Mouse (Mus musculus): ENCODE results near the gene Myl6. TPM values are rescaled to one million over a fixed set of nuclear protein-coding genes. Genes with fewer than 3 reads are reported as not detected.

Myl6 gene
- total RNA-seq, 2 experiments from 2014 or later: 353 to 506 TPM

GRCm38 (mm10) chr10:128442718-128443117 is 51.2 kb downstream of the Myl6 start:
- no peak for ATAC-seq (replicated peaks; ENCODE audit: low FRiP score, poor library complexity, severe bottlenecking)

DNA sequence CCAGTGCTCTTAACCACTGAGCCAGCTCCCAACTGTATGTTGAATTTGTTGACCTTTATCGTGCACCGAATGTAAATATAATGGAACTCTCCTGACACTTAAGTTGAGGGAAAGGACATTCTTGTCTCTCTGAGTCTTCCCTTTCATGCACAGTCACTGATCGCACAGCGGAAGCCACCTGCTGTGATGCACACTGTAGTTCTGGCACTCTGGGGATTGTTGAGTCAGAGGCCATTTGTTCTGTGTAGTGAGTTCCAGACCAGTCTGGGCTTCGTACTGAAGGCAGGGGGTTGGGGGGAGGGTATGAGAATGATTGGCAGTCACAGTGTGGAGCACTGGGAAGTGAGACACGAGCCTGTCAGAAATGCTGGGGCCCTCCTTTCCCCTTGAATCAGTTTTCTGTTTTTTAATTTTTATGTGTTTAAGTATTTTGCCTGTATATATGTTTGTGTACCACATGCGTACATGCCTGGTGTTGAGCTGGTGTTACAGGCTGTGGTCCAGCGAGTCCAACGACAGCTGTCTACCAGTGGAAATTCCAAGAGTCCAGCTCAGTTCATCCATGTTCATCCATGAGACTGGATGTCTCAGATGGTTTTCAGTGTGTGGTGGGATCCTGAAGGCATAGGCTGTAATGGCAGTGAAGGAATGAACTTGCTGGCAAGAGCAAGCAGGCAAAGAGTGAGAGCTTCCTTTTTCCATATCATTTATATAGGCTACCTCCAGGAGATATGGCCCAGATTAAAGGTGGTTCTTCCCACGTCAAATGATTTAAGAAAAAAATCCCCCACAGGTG is 52.4 kb downstream of the Myl6 start:
- no peak for ATAC-seq (replicated peaks; ENCODE audit: low FRiP score, poor library complexity, severe bottlenecking)

Other genes starting within 250 kb of the Myl6 start
- gene Apon, start 240.0 kb downstream of the Myl6 start, total RNA-seq (2015; ENCODE audit: low replicate concordance): 2.9 and 4.7 TPM in 2 replicates
- gene Apon, start 240.0 kb downstream of the Myl6 start, total RNA-seq (2017; ENCODE audit: low replicate concordance): 1.7 TPM in 1 of 2 replicates, not detected in the other
- not detected in 2 replicates for gene Apof, start 225.5 kb downstream of the Myl6 start, total RNA-seq (2015; ENCODE audit: low replicate concordance)
- not detected in 2 replicates for gene Apof, start 225.5 kb downstream of the Myl6 start, total RNA-seq (2017; ENCODE audit: low replicate concordance)
- 35.6 and 37.5 TPM in 2 replicates for gene Stat2, start 223.6 kb downstream of the Myl6 start, total RNA-seq (2015; ENCODE audit: low replicate concordance)
- 30.0 and 40.0 TPM in 2 replicates for gene Stat2, start 223.6 kb downstream of the Myl6 start, total RNA-seq (2017; ENCODE audit: low replicate concordance)
- gene Il23a, start 195.4 kb downstream of the Myl6 start, total RNA-seq (2015; ENCODE audit: low replicate concordance): not detected in 2 replicates
- 0.39 TPM in 1 of 2 replicates, not detected in the other for gene Il23a, start 195.4 kb downstream of the Myl6 start, total RNA-seq (2017; ENCODE audit: low replicate concordance)
- 34.8 and 42.9 TPM in 2 replicates for gene Pan2, start 190.8 kb downstream of the Myl6 start, total RNA-seq (2015; ENCODE audit: low replicate concordance)
- 27.0 and 27.5 TPM in 2 replicates for gene Pan2, start 190.8 kb downstream of the Myl6 start, total RNA-seq (2017; ENCODE audit: low replicate concordance)
- 40.7 and 44.4 TPM in 2 replicates for gene Cnpy2, start 171.7 kb downstream of the Myl6 start, total RNA-seq (2015; ENCODE audit: low replicate concordance)
- gene Cnpy2, start 171.7 kb downstream of the Myl6 start, total RNA-seq (2017; ENCODE audit: low replicate concordance): 29.4 and 38.9 TPM in 2 replicates
- 92.3 and 106 TPM in 2 replicates for gene Cs, start 156.4 kb downstream of the Myl6 start, total RNA-seq (2015; ENCODE audit: low replicate concordance)
- 58.9 and 60.6 TPM in 2 replicates for gene Cs, start 156.4 kb downstream of the Myl6 start, total RNA-seq (2017; ENCODE audit: low replicate concordance)
- 1.1 and 14.3 TPM in 2 replicates for gene Coq10a, start 125.1 kb downstream of the Myl6 start, total RNA-seq (2015; ENCODE audit: low replicate concordance)
- 2.3 and 3.3 TPM in 2 replicates for gene Coq10a, start 125.1 kb downstream of the Myl6 start, total RNA-seq (2017; ENCODE audit: low replicate concordance)
- gene Ankrd52, start 117.0 kb downstream of the Myl6 start, total RNA-seq (2015; ENCODE audit: low replicate concordance): 11.9 and 20.5 TPM in 2 replicates
- 4.4 and 10.2 TPM in 2 replicates for gene Ankrd52, start 117.0 kb downstream of the Myl6 start, total RNA-seq (2017; ENCODE audit: low replicate concordance)
- not detected in 2 replicates for gene Slc39a5, start 92.9 kb downstream of the Myl6 start, total RNA-seq (2015; ENCODE audit: low replicate concordance)
- not detected in 2 replicates for gene Slc39a5, start 92.9 kb downstream of the Myl6 start, total RNA-seq (2017; ENCODE audit: low replicate concordance)
- 28.5 TPM in 2 replicates for gene Nabp2, start 82.7 kb downstream of the Myl6 start, total RNA-seq (2015; ENCODE audit: low replicate concordance)
- 13.1 and 15.5 TPM in 2 replicates for gene Nabp2, start 82.7 kb downstream of the Myl6 start, total RNA-seq (2017; ENCODE audit: low replicate concordance)
- 3.4 and 11.5 TPM in 2 replicates for gene Rnf41, start 82.5 kb downstream of the Myl6 start, total RNA-seq (2015; ENCODE audit: low replicate concordance)
- 4.0 and 4.4 TPM in 2 replicates for gene Rnf41, start 82.5 kb downstream of the Myl6 start, total RNA-seq (2017; ENCODE audit: low replicate concordance)
- 70.4 and 112 TPM in 2 replicates for gene Smarcc2, start 34.9 kb downstream of the Myl6 start, total RNA-seq (2015; ENCODE audit: low replicate concordance)
- gene Smarcc2, start 34.9 kb downstream of the Myl6 start, total RNA-seq (2017; ENCODE audit: low replicate concordance): 101 and 117 TPM in 2 replicates
- 4.0 TPM in 1 of 2 replicates, not detected in the other for gene Myl6b, start 4.5 kb upstream of the Myl6 start, total RNA-seq (2015; ENCODE audit: low replicate concordance)
- 0.51 TPM in 1 of 2 replicates, not detected in the other for gene Myl6b, start 4.5 kb upstream of the Myl6 start, total RNA-seq (2017; ENCODE audit: low replicate concordance)
- gene Esyt1, start 31.7 kb upstream of the Myl6 start, total RNA-seq (2015; ENCODE audit: low replicate concordance): 23.4 and 27.2 TPM in 2 replicates
- 29.7 and 30.8 TPM in 2 replicates for gene Esyt1, start 31.7 kb upstream of the Myl6 start, total RNA-seq (2017; ENCODE audit: low replicate concordance)
- gene Zc3h10, start 53.6 kb upstream of the Myl6 start, total RNA-seq (2015; ENCODE audit: low replicate concordance): 0.72 and 2.9 TPM in 2 replicates
- gene Zc3h10, start 53.6 kb upstream of the Myl6 start, total RNA-seq (2017; ENCODE audit: low replicate concordance): 5.9 and 6.4 TPM in 2 replicates
- 1,611 and 1,688 TPM in 2 replicates for gene Rpl41, start 55.2 kb upstream of the Myl6 start, total RNA-seq (2015; ENCODE audit: low replicate concordance)
- gene Rpl41, start 55.2 kb upstream of the Myl6 start, total RNA-seq (2017; ENCODE audit: low replicate concordance): 704 and 1,169 TPM in 2 replicates
- 122 and 141 TPM in 2 replicates for gene Pa2g4, start 71.8 kb upstream of the Myl6 start, total RNA-seq (2015; ENCODE audit: low replicate concordance)
- gene Pa2g4, start 71.8 kb upstream of the Myl6 start, total RNA-seq (2017; ENCODE audit: low replicate concordance): 87.7 and 97.9 TPM in 2 replicates
- 0.84 and 1.1 TPM in 2 replicates for gene Erbb3, start 95.5 kb upstream of the Myl6 start, total RNA-seq (2015; ENCODE audit: low replicate concordance)
- 0.39 and 0.53 TPM in 2 replicates for gene Erbb3, start 95.5 kb upstream of the Myl6 start, total RNA-seq (2017; ENCODE audit: low replicate concordance)
- gene Rps26, start 132.6 kb upstream of the Myl6 start, total RNA-seq (2015; ENCODE audit: low replicate concordance): 581 and 593 TPM in 2 replicates
- gene Rps26, start 132.6 kb upstream of the Myl6 start, total RNA-seq (2017; ENCODE audit: low replicate concordance): 151 and 338 TPM in 2 replicates
- not detected in 2 replicates for gene Ikzf4, start 151.8 kb upstream of the Myl6 start, total RNA-seq (2015; ENCODE audit: low replicate concordance)
- gene Ikzf4, start 151.8 kb upstream of the Myl6 start, total RNA-seq (2017; ENCODE audit: low replicate concordance): not detected in 2 replicates
- 21.4 and 35.7 TPM in 2 replicates for gene Suox, start 179.9 kb upstream of the Myl6 start, total RNA-seq (2015; ENCODE audit: low replicate concordance)
- gene Suox, start 179.9 kb upstream of the Myl6 start, total RNA-seq (2017; ENCODE audit: low replicate concordance): 27.7 and 43.4 TPM in 2 replicates
- gene Rab5b, start 202.1 kb upstream of the Myl6 start, total RNA-seq (2015; ENCODE audit: low replicate concordance): 30.6 and 54.1 TPM in 2 replicates
- 37.7 and 46.8 TPM in 2 replicates for gene Rab5b, start 202.1 kb upstream of the Myl6 start, total RNA-seq (2017; ENCODE audit: low replicate concordance)
- gene Pmel, start 210.1 kb upstream of the Myl6 start, total RNA-seq (2015; ENCODE audit: low replicate concordance): not detected in 2 replicates
- 0.39 TPM in 1 of 2 replicates, not detected in the other for gene Pmel, start 210.1 kb upstream of the Myl6 start, total RNA-seq (2017; ENCODE audit: low replicate concordance)
- gene Cdk2, start 210.9 kb upstream of the Myl6 start, total RNA-seq (2015; ENCODE audit: low replicate concordance): 111 and 124 TPM in 2 replicates
- gene Cdk2, start 210.9 kb upstream of the Myl6 start, total RNA-seq (2017; ENCODE audit: low replicate concordance): 62.0 and 73.5 TPM in 2 replicates